Mouse (Mus musculus) stomach, postnatal 0 days (tissue): ENCODE data around the gene Nagk.

Experiments used
- CTCF ChIP-seq: IDR thresholded peaks from 2 replicates; pipeline ENCODE4 v1.5.1; 2016; ENCODE audit warnings: antibody characterized with exemption, low read depth, mild to moderate bottlenecking, moderate library complexity
- EP300 ChIP-seq: optimal IDR thresholded peaks from 2 replicates; pipeline ENCODE3; 2016; ENCODE audit warnings: antibody characterized with exemption

- TF ChIP-seq CTCF = peak; percentile 90
- no peak for TF ChIP-seq EP300
Measured at GRCm38 (mm10) chr6:83750171-83750684, 44.6 kb upstream of the Nagk start.
